Mouse (Mus musculus) testis, adult 2 months (tissue): ENCODE data around the gene Arl5c. TPM values are rescaled to one million over a fixed set of nuclear protein-coding genes. Genes with fewer than 3 reads are reported as not detected.

ENCODE experiments used
- H3K27ac ChIP-seq: fragments of 200-500 bp; 2 replicates; pipeline ENCODE4 v1.5.1; 2012; ENCODE audit warnings: low read depth, low read length; ENCODE audit not compliant: control insufficient read depth, insufficient read depth
- H3K27me3 ChIP-seq: fragments of 200-500 bp; 2 replicates; pipeline ENCODE4 v1.6.1; 2012; ENCODE audit warnings: mild to moderate bottlenecking, low read length, moderate library complexity; ENCODE audit not compliant: control insufficient read depth, insufficient read depth
- H3K36me3 ChIP-seq: fragments of 200-500 bp; 2 replicates; pipeline ENCODE4 v1.6.1; 2012; ENCODE audit warnings: mild to moderate bottlenecking, low read length; ENCODE audit not compliant: control insufficient read depth, insufficient read depth
- H3K4me1 ChIP-seq: fragments of 200-500 bp; 2 replicates; pipeline ENCODE4 v1.6.1; 2012; ENCODE audit warnings: low read length; ENCODE audit not compliant: control insufficient read depth, insufficient read depth
- H3K4me3 ChIP-seq: fragments of 200-500 bp; 2 replicates; pipeline ENCODE4 v1.5.1; 2012; ENCODE audit warnings: low read depth, mild to moderate bottlenecking, low read length, moderate library complexity, mixed read lengths; ENCODE audit not compliant: control insufficient read depth
- CTCF ChIP-seq: fragments of 200-500 bp; IDR thresholded peaks from 2 replicates; pipeline ENCODE4 v1.5.1; 2012; ENCODE audit warnings: low read depth, mild to moderate bottlenecking, inconsistent platforms, low read length, moderate library complexity; ENCODE audit not compliant: control insufficient read depth, insufficient read depth, insufficient replicate concordance
- POLR2A ChIP-seq: fragments of 200-500 bp; IDR thresholded peaks from 2 replicates; pipeline ENCODE4 v1.6.1; 2012; ENCODE audit warnings: low read depth, mild to moderate bottlenecking, inconsistent platforms, low read length, moderate library complexity; ENCODE audit not compliant: control insufficient read depth
- polyA plus RNA-seq: library from polyadenylated mRNA; depleted of rRNA; stranded (reverse); fragments of >200 nt; gene quantifications from 2 replicates; pipeline ENCODE4 v1.2.3, GENCODE M21; 2012

Gene Arl5c
- polyA plus RNA-seq, 1 experiment = 0.44 TPM

DNA sequence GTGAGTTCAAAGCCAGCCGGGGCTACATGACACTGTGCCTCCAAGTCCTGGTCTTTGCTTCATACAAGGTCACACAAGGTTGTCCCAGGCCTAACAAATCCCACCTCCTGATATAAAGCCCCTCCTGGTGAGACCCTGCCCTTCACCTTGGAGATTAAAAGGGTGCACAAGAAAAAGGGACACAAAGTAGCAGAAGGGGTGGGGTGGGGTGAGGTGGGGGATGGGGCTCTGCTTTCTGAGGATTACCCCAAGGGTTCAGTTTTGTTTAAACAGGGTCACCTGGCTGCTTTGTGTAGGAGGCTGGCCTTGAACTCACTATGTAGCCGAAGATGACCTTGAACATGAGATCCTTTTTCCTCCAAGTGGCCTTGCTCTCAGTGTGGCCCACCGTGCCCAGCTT, 12.5 kb downstream of the Arl5c start:
- no peaks in the 10 kb centered on the region for H3K27me3 ChIP-seq

DNA sequence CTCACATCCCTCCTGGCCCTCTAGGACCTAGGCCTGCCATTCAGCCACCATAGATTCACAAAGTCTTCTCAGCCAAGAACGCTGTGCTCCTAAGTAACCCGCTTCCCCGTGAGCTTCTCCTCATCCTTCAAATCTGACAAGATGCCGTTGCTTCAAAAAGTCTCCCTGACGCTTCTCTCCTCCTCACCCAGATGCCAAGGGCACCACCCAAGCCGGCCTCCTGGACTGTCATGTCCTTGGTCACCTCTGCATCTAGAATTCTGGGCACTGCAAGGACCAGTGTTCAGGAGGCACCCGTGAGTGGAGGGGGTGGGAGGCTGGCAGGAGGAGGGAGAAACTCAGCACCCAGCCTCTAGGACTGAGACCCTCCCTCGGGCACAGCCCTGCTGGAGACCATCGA, 13.3 kb downstream of the Arl5c start:
- H3K27me3 ChIP-seq = no peaks in the 10 kb centered on the region
- peaks cover 13% of the 10 kb centered on the region for H3K4me1 ChIP-seq
- H3K27ac ChIP-seq = no peak overlapping the region
- TF ChIP-seq CTCF (no peak), POLR2A (no peak)
- H3K36me3 ChIP-seq = no peaks in the 10 kb centered on the region
- H3K4me3 ChIP-seq = no peak overlapping the region

More for the DNA sequence above, 12.5 kb downstream of the Arl5c start:
- H3K27ac ChIP-seq = no peak overlapping the region
- peaks cover 13% of the 10 kb centered on the region for H3K4me1 ChIP-seq
- H3K4me3 ChIP-seq = no peak overlapping the region
- H3K36me3 ChIP-seq = no peaks in the 10 kb centered on the region
- TF ChIP-seq POLR2A (no peak), CTCF (no peak)

DNA sequence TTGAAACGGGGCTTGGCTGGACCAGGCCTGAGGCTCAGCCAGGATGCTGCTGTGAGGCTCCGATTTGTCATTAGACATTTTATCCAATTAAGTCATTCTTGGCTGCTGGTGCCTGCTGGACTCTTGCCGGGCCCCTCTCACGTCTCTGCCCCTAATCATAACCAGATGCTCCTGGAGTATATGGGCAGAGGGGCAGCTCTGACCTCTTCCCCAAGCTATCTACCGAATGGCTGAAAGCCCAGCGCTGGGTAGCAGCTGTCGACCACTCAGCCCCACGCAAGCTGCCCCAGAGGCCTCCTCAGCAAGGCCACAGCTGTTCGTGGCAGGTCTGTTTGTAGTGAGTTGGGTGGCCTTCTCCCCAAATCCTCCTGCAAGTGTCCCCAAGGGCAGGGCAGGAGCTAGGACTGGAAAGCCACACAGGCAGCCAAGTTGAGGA, 15.4 kb downstream of the Arl5c start:
- no peaks in the 10 kb centered on the region for H3K36me3 ChIP-seq
- H3K4me3 ChIP-seq = no peak overlapping the region
- H3K27me3 ChIP-seq = no peaks in the 10 kb centered on the region
- H3K27ac ChIP-seq = no peak overlapping the region
- H3K4me1 ChIP-seq = peaks cover 2% of the 10 kb centered on the region; the same call in 1 of the 2 replicates
- no peak for TF ChIP-seq CTCF
- TF ChIP-seq POLR2A = no peak

DNA sequence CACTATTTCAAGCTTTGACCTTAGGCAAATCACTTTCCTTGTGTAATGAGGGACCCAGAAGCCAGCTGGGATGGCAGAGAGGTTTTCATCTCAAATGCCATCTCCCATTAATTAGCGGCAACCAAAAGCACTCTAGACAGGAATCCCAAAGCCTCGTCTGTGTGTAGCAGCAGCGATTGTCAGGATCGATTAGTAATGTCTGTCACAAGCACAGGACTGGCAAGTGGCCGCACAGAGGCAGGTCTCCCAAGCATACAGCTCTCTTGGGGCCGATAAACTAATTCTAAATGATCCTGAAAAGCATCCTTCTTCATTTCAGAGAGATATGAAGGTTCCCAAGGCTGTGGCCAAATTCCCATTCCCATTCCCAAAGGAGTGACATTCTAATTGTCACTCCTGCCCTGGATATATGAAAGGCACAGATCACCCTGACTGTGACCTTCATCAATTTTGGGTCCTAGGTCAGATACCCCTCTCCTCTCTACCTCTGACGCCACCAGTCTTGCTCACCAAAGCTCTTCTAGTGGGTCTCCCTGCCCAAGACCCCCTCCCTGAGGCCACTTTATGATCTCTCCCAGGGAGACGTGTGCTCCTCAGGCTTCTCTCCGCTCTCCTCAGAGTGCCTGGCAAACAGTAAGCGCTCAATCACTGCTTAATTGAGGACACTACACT, 16.0 kb downstream of the Arl5c start:
- no peaks in the 10 kb centered on the region for H3K27me3 ChIP-seq
- H3K4me1 ChIP-seq = 0 out of 2 replicates have a peak, but pooled peaks cover 2% of the 10 kb centered on the region
- no peaks in the 10 kb centered on the region for H3K36me3 ChIP-seq
- TF ChIP-seq CTCF (no peak), POLR2A (no peak)
- no peak overlapping the region for H3K4me3 ChIP-seq
- H3K27ac ChIP-seq = no peak overlapping the region

DNA sequence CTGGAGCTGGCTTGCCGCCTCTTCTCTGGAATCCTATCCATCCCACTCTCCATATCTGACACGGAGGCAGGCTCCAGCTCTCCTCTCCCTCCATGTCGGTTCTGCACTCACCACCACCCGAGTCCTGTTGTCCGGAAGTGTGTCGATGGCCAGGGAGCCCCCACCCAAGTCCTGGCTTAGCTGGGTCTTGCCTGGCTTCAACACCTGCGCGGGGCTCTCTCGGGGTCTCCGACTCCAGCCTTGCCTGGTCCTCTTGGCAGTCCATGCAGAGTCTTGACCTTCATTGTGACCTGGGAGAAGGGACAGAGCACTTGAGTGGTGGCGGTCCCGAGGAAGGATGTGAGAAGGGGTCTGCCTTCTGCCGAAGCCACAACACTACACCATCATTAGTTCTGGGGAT, 17.6 kb downstream of the Arl5c start:
- H3K4me3 ChIP-seq = no peak overlapping the region; the same call in 1 of the 2 replicates
- H3K36me3 ChIP-seq = no peaks in the 10 kb centered on the region
- TF ChIP-seq CTCF (no peak), POLR2A (no peak)
- 0 out of 2 replicates have a peak, but pooled peaks cover 2% of the 10 kb centered on the region for H3K4me1 ChIP-seq
- H3K27ac ChIP-seq = no peak overlapping the region
- H3K27me3 ChIP-seq = no peaks in the 10 kb centered on the region

DNA sequence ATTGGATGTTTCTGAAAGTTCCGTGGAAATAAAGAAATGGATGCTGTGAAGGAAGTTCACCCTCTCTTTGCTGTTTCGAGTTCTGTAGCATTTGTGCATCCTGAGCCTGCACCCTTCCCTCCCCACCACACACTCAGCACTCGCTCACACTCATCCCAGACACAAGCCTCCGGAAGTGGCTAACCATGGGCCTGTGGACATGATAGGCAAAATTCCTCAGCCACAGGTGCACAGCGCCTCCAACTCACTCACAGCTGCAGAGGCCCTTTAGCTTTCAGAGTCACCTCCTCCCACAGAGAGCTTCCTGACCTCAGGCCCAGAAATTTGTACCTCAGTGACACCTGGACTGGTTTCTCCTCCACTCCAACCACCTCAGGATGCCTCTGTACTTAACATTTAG, 18.2 kb downstream of the Arl5c start:
- H3K27ac ChIP-seq = no peak overlapping the region
- no peak for TF ChIP-seq CTCF
- no peak for TF ChIP-seq POLR2A

DNA sequence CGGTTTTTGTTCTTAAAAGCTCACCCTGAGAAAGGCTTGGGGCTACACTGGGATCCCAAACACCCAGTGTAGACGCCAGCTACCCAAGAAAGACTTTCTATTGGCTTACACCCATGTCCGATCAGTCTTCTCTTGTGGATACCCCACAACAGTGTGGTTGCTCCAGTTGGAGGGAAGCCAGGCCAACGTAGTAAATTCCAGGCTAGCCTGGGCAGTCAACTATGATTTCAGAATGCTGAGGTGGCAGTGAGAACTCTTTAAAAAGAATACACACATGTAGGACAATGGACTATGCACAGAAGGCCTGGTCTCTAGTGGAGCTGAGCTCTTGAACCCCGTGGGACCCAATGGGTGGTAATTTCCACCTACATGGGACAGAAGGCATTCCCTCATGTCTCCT, 21.2 kb downstream of the Arl5c start:
- peak overlapping the region; percentile 16; the same call in 1 of the 2 replicates for H3K4me3 ChIP-seq
- H3K27ac ChIP-seq = no peak overlapping the region
- TF ChIP-seq CTCF = no peak
- no peak for TF ChIP-seq POLR2A
- 0 out of 2 replicates have a peak, but pooled peaks cover 2% of the 10 kb centered on the region for H3K4me1 ChIP-seq
- no peaks in the 10 kb centered on the region for H3K27me3 ChIP-seq
- no peaks in the 10 kb centered on the region for H3K36me3 ChIP-seq

More for the DNA sequence above, 18.2 kb downstream of the Arl5c start:
- no peak overlapping the region for H3K4me3 ChIP-seq
- no peaks in the 10 kb centered on the region for H3K27me3 ChIP-seq
- H3K36me3 ChIP-seq = no peaks in the 10 kb centered on the region
- 0 out of 2 replicates have a peak, but pooled peaks cover 2% of the 10 kb centered on the region for H3K4me1 ChIP-seq

DNA sequence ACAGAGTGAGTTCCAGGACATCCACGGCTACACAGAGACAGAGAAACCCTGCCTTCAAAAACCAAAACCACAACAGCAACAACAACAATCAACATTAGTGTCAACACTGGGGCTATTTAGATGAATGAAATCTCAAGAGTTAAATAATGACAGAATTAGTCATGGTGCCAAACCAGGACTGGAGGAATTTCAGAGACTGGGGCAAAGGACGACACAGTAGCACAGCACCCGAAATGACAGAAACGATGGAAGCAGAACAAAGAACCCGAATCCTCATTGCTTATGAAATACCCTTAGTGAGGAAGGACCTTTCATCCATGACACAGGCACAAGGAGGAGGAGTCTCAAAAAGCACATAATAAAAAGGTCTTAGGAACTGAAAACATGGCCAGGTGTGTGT, 21.8 kb downstream of the Arl5c start:
- no peaks in the 10 kb centered on the region for H3K36me3 ChIP-seq
- H3K27me3 ChIP-seq = no peaks in the 10 kb centered on the region
- no peak overlapping the region for H3K27ac ChIP-seq
- H3K4me1 ChIP-seq = 0 out of 2 replicates have a peak, but pooled peaks cover 2% of the 10 kb centered on the region
- TF ChIP-seq CTCF (no peak), POLR2A (no peak)
- H3K4me3 ChIP-seq = peak overlapping the region; percentile 16; the same call in 1 of the 2 replicates
